Mouse (Mus musculus) erythroblast, embryonic 14.5 days (primary cell): ENCODE data around the gene Sdk1. TPM values are rescaled to one million over a fixed set of nuclear protein-coding genes. Genes with fewer than 3 reads are reported as not detected.

Source experiments
- H3K27me3 ChIP-seq: 2 replicates; pipeline ENCODE4 v1.6.1; 2012; ENCODE audit warnings: inconsistent platforms; ENCODE audit not compliant: control insufficient read depth
- H3K36me3 ChIP-seq: 2 replicates; pipeline ENCODE4 v1.6.1; 2012; ENCODE audit warnings: mild to moderate bottlenecking, inconsistent platforms; ENCODE audit not compliant: control insufficient read depth
- H3K4me1 ChIP-seq: 2 replicates; pipeline ENCODE4 v1.6.1; 2012; ENCODE audit warnings: inconsistent platforms; ENCODE audit not compliant: control insufficient read depth
- H3K4me3 ChIP-seq: replicated peaks from 2 replicates; pipeline ENCODE3; 2012; ENCODE audit warnings: moderate library complexity, mild to moderate bottlenecking, inconsistent platforms
- H3K9me3 ChIP-seq: 2 replicates; pipeline ENCODE4 v1.6.1; 2012; ENCODE audit warnings: low read length, inconsistent platforms, mixed read lengths; ENCODE audit not compliant: control insufficient read depth
- GATA1 ChIP-seq: IDR thresholded peaks from 2 replicates; pipeline ENCODE4 v1.6.1; 2012; ENCODE audit warnings: low read length, inconsistent platforms, mixed read lengths
- TAL1 ChIP-seq: IDR thresholded peaks from 3 replicates; pipeline ENCODE4 v1.6.1; 2012; ENCODE audit warnings: low read length, inconsistent platforms, mixed read lengths
- polyA plus RNA-seq: library from polyadenylated mRNA; stranded (reverse); fragments of >175 nt; gene quantifications from 2 replicates; pipeline ENCODE4 v1.2.3, GENCODE M21; 2012

The Sdk1 gene
- polyA plus RNA-seq, 1 experiment = not detected

DNA sequence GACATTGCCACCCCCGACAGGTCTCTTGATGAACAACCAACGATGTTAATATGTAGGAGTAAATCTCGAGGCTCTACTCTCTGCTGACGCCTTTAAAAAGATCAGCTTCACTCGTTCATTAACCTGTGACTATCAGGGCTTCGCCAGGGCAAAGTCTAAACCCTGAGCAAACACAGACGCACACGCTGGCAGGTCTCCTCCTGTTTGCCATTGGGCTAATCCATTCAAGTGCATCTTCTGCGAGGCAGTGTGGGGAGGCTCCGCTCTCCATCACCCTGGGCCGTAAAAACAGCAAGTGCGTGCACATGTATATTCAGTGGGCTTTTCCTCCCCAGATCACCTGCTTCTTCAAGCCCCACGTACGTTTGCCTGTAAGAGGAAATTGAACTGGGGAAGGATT, 940.6 kb downstream of the Sdk1 start:
- TF ChIP-seq GATA1 (no peak), TAL1 (no peak)
- Histone ChIP-seq H3K4me1 (no peaks in the 10 kb centered on the region), H3K4me3 (no peak overlapping the region), H3K36me3 (no peaks in the 10 kb centered on the region), H3K27me3 (no peaks in the 10 kb centered on the region), H3K9me3 (peaks cover 36% of the 10 kb centered on the region)

DNA sequence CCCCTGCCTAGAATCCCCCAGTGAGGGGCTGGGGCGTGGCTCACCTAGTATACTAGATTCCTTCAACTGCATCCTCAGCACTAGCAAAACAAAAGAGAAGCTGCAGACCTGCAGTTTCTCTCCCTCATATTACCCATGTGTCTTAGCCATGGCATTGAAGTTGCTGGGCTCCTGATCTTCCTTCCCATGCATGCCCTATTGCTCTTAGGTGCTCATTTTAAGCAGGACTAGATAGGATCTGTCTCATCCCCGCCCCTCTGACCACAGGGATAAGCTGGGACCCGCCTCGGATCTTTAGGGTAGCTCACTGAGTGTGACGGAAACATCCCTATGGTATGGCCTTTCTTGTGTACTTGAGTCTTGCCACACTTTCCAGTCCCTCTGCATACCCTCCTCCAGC, 947.5 kb downstream of the Sdk1 start:
- H3K27me3 ChIP-seq = no peaks in the 10 kb centered on the region
- H3K36me3 ChIP-seq = no peaks in the 10 kb centered on the region
- H3K4me3 ChIP-seq = no peak overlapping the region
- H3K4me1 ChIP-seq = no peaks in the 10 kb centered on the region
- H3K9me3 ChIP-seq = peaks cover 31% of the 10 kb centered on the region
- TF ChIP-seq TAL1 (no peak), GATA1 (no peak)

DNA sequence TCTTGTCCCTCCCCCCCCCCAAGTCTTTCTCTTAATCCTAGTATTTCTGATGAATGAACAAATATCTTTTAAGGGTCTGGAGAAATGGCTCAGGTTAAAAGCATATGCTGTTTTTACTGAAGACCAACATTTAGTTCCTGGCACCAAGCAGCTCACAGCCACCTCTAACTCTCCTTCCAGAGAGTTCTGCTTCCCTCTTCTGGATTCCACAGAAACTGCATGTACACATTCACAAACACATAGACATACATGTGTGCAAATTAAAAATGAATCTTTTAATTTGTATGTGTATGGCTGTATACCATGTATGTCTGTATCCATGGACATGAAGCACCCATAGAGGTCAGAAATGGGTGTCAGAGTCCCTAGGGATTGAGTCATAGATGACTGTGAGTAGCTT, 968.6 kb downstream of the Sdk1 start:
- Histone ChIP-seq H3K4me1 (no peaks in the 10 kb centered on the region), H3K4me3 (no peak overlapping the region), H3K9me3 (peaks cover 25% of the 10 kb centered on the region), H3K27me3 (no peaks in the 10 kb centered on the region), H3K36me3 (no peaks in the 10 kb centered on the region)
- TF ChIP-seq GATA1 (no peak), TAL1 (no peak)

DNA sequence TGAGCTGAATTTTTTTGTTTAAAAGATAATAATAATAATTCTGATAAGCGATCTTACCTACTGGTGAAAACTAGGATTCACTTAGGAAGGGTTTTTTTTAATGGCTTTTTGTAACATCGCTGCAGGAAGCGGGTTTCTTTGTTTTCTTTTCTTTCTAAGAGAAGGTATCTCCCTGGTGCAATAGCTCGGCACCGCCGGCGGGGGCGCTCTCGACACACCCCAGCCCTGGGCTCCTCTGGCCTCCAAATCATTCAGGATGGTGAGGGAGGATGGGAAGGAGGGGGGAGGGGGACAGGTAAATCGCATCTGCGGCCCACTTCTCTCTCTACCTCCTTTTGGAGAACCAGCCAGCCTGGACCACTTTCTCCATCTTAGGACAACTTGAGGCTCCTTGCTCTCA, 971.0 kb downstream of the Sdk1 start:
- Histone ChIP-seq H3K9me3 (peaks cover 34% of the 10 kb centered on the region), H3K4me3 (no peak overlapping the region), H3K27me3 (no peaks in the 10 kb centered on the region), H3K4me1 (no peaks in the 10 kb centered on the region), H3K36me3 (no peaks in the 10 kb centered on the region)
- TF ChIP-seq GATA1 = no peak
- no peak for TF ChIP-seq TAL1

DNA sequence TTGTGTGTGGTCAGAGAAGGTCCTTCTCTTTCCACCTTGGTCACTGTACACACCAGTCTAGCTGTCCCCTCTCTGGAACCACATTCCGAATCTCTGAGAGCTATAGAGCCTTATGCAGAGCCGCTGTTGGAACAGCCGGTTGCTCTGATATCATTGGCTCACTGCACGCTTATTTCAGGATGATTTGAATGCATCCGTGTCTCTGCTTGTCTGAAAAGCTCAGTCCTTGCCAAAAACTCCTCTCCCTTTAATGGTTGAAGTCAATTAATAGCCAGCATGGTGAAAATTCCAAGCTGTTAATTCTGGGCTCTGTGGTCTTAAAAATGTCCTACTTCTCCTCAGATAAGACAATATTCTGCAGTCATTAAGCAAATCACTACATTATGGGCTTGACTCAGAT, 974.7 kb downstream of the Sdk1 start:
- TF ChIP-seq GATA1 = no peak
- no peak for TF ChIP-seq TAL1
- Histone ChIP-seq H3K4me3 (no peak overlapping the region), H3K9me3 (peaks cover 57% of the 10 kb centered on the region), H3K36me3 (no peaks in the 10 kb centered on the region), H3K27me3 (no peaks in the 10 kb centered on the region), H3K4me1 (no peaks in the 10 kb centered on the region)

DNA sequence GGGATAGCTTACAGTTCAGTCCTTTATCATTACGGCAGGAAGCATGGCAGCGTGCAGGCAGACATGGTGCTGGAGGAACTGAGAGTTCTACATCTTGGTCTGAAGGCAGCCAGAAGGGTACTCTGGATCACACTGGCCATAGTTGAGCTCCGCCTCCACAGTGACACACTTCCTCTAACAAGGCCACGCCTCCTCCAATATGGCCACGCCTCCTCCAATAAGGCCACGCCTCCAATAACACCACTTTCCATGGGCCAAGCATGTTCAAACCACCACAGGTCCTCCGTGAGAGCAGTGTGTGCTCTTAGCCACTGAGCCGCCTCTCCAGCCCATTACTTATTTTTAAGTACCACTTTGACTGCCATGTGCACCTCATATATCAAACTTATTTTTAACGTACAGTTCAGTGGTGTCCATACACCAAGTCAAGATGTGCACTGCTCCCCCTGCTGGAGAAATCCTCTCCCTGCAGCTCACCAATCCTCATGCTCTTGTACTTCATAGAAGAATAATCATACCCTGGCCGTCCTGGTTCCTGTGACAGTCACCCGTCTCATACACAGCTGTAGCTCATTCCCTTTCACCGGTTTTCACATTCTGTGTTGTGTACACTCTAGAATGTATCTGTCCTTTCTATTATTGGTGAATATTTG, 979.7 kb downstream of the Sdk1 start:
- H3K27me3 ChIP-seq = no peaks in the 10 kb centered on the region
- TF ChIP-seq GATA1 = no peak
- no peak for TF ChIP-seq TAL1
- H3K4me3 ChIP-seq = no peak overlapping the region
- no peaks in the 10 kb centered on the region for H3K4me1 ChIP-seq
- no peaks in the 10 kb centered on the region for H3K36me3 ChIP-seq
- H3K9me3 ChIP-seq = peaks cover 48% of the 10 kb centered on the region

DNA sequence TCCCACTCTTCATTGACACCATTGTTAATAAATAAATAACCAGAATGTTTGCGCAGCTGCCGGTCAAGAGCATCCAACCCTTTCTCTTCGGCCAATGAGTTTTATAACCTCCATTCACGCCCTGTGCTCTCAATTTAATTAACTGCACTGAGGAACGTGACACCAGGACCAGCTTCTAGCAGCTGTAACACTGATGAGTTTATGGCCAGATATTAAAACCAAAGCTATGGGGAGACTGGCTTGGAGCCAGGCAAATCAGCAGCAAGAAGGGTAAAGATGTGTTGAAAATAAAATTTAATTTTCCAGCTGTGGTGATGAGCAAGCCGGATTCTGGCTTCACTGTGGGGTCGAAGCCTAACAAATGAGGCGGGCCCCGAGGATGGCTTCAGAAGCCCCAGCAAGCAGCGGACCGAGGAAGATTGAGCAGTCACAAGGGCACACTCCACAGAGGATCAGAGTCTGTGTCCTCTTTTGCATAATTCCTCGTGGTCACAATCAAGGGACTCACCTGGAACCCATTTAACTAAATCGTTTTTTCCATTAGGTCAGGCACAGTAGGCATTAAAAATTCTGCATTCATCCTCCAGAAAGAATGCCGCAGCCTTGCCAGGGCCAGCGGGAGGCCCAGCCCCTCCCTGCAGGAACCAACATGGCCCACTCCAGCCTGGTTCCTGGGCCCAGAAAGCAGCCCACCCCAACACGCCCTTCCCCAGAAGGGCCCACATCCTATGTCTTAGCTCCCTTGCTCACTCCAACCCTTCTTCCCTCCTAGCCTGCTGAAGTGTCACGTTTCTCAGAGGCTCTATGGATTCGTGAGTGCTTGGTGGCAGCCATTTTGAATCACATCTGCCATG, 987.9 kb downstream of the Sdk1 start:
- Histone ChIP-seq H3K9me3 (peaks cover 50% of the 10 kb centered on the region), H3K4me3 (no peak overlapping the region), H3K36me3 (no peaks in the 10 kb centered on the region), H3K4me1 (no peaks in the 10 kb centered on the region), H3K27me3 (no peaks in the 10 kb centered on the region)
- no peak for TF ChIP-seq TAL1

DNA sequence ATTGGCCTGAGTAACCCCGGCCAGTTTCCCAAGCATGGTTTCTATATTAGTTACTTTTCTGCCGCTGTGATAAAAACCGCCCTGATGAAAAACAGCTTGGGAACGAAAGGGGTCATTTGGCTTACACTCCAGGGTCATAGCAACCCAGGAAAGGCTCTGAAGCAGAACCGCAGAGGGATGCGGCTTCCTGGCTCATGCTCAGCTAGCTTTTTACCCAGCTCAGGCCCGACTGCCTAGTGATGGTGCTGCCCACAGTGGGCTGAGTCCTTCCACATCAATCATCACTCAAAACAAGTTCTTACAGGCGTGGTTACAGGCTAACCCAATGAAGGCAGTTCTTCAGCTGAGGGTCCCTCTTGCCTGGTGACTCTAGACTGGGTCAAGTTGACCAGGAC, 988.5 kb downstream of the Sdk1 start:
- no peak for TF ChIP-seq TAL1
- no peak for TF ChIP-seq GATA1
- Histone ChIP-seq H3K9me3 (peaks cover 52% of the 10 kb centered on the region), H3K36me3 (no peaks in the 10 kb centered on the region), H3K4me3 (no peak overlapping the region), H3K27me3 (no peaks in the 10 kb centered on the region), H3K4me1 (no peaks in the 10 kb centered on the region)

DNA sequence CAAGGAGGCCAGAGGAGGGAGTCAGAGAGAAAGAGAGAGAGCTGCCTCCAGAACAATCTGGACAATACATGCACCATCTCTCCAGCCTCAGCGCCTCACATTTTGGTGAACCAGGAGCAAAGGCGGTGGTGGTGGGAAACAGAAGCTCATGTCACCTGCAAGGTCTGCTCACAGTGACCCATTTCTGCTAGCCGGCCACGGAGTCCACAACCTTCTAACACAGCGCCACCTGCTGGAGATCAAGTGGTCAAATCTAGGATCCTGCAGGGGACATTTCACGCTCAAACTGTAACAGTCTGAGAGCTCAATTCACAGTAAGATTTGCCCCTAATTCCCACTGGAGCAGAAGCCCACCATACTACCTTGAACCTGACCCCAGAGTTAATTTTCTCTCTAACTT, 999.0 kb downstream of the Sdk1 start:
- no peak for TF ChIP-seq GATA1
- TF ChIP-seq TAL1 = no peak
- no peaks in the 10 kb centered on the region for H3K27me3 ChIP-seq
- H3K4me3 ChIP-seq = no peak overlapping the region
- peaks cover 54% of the 10 kb centered on the region for H3K9me3 ChIP-seq
- no peaks in the 10 kb centered on the region for H3K4me1 ChIP-seq
- no peaks in the 10 kb centered on the region for H3K36me3 ChIP-seq

DNA sequence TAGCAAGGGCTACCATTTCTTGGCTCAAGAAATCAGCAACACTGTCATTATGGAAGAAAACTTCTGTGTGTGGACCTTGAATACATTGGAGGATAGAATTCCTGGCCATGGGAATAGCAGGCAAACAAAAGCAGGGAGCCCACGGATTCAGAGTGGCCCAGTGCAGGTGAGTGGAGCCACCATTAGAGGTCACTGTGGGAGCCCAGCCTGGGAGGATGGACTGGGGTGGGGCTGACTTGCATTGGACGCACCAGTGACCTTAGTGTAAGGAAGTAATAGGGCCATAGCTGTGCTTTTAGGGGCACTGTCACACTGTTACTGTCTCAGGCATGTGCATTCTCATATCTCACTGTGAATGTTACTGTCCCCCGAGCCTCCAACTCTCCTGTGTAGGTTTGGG, 1001.3 kb downstream of the Sdk1 start:
- H3K27me3 ChIP-seq = no peaks in the 10 kb centered on the region
- no peak for TF ChIP-seq GATA1
- no peak for TF ChIP-seq TAL1
- H3K9me3 ChIP-seq = peaks cover 54% of the 10 kb centered on the region
- H3K36me3 ChIP-seq = no peaks in the 10 kb centered on the region
- H3K4me1 ChIP-seq = no peaks in the 10 kb centered on the region
- no peak overlapping the region for H3K4me3 ChIP-seq
